Mouse (Mus musculus) urinary bladder, adult 2 months (tissue): ENCODE measurements around the gene Col27a1. TPM values are rescaled to one million over a fixed set of nuclear protein-coding genes. Genes with fewer than 3 reads are reported as not detected.

Experiments
- DNase-seq: peaks from one replicate; pipeline ENCODE4 v3.0.0; 2022; ENCODE audit warnings: low spot score
- polyA plus RNA-seq: library from polyadenylated mRNA; depleted of rRNA; stranded (reverse); fragments of >200 nt; gene quantifications from 2 replicates; pipeline ENCODE4 v1.2.3, GENCODE M21; 2012; rRNA removed

The Col27a1 gene
- polyA plus RNA-seq, 1 experiment = 13.3 TPM

DNA sequence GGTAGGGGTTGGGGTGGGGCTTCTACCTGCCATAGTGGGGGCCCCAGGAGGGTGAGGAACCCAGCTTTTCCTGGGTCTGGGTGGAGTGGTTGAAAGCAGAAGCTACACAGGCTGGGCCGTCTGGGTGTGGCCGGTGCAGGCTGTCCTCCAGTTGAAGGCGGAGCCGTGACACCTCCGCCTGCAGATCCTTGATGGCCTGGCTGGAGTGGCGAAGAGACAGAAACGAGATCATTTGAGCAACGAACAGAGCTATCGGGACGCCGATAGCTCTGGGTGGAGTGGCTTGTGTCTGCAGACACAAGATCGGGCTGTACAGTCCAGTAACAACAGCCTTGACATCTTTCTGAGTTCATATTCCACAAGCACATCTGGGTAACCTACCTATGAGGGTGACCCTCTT lies 160.5 kb downstream of the Col27a1 start:
- no peak for DNase-seq

GRCm38 (mm10) chr4:63375367-63375766 lies 161.6 kb downstream of the Col27a1 start:
- no peak for DNase-seq

DNA sequence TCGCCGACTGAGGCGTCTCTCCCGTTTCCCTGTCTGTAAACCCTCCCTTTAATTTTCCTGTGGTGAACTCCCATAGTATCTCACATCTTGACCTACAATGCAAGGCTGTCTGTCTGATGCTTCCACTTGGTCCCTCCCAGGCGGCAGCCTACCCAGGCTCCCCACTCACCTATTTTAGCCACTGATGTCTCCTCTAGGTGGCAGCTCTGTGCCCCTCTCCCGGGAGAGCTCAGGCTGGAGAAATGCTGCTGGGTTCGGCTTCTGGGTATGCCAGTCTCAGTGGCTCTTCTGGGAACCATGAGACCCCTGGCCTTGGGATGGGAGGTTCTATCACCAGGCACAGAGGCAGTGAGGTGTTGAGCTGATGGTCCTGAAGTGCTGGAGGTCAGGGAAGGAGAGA lies 163.7 kb downstream of the Col27a1 start:
- DNase-seq = no peak

DNA sequence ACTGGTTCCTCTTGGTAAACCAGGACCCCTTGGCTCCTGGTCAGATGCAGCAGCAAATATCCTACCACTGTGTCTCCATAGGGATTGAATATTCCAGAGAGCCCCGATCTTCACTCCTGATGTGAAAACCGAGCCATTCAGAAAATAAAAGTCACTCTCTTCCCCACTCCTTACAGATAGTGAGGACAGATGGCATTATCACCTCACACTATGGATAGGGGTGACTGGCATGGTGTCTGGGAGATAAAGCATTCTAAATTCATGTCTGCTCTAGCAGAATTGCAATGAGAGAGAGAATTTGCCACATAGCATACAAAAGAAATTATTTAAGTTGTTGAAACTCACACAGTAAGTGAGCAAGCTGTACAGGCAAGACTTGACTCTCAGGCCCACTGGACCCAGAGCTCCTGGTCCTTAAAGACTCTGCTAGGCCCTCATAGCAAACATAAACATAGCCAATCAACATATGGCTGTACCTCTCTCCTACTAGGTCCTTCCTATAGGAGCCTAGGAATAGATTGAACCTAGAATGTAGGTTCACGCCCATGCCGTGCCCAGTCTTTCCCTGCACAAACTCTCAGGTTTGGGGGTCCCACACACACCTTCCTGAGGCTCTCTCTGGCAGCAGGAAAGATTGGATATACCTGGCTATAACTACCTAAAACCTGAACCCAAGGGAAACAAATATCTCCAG lies 169.0 kb downstream of the Col27a1 start:
- DNase-seq = no peak

DNA sequence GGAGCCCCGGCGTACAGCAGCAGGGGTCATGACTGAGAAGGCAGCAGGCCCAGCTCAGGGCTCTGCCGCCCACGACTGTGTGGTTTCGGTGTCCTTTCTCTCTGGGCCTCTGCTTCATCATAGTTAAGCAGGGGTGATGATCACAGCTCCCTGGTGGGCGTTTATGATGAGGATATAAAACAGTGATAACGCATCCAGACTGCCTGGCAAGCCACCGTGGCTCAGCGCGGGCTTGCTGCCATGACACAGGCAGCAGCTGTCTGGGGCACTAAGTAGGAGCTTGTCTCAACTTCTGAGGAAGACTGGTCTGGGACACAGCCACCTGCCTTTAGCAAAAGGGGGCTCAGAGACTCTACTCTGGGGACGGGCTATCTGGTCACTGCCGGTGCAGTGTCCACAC lies 169.7 kb downstream of the Col27a1 start:
- DNase-seq = no peak

DNA sequence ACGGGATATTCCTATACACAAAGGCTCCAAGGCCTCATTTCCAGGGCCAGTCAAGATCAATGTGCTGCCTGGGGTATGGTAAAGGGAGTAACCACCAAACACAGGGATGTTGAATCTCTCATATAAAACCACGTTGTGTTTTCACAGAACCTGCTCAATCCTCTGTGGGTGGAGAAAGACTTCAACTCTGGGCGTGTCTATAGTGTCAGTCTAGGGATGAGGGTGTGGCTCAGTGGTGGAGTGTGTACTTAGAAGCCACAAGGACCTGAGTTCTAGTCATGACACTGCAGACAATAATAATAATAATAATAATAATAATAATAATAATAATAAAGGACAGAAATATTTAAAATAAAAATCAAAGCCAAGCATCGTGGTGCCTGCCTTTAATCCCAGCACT lies 170.5 kb downstream of the Col27a1 start:
- DNase-seq = no peak

Other genes starting within 250 kb of the Col27a1 start
- 3.0 TPM in 2 replicates for gene Zfp618, start 248.4 kb upstream of the Col27a1 start, polyA plus RNA-seq
- 0.80 and 2.7 TPM in 2 replicates for gene Ambp, start 59.2 kb upstream of the Col27a1 start, polyA plus RNA-seq
- gene Kif12, start 41.9 kb upstream of the Col27a1 start, polyA plus RNA-seq = not detected in 2 replicates
- 7.2 and 12.5 TPM in 2 replicates for gene Orm1, start 130.6 kb downstream of the Col27a1 start, polyA plus RNA-seq
- gene Orm3, start 142.2 kb downstream of the Col27a1 start, polyA plus RNA-seq = 0.32 and 0.39 TPM in 2 replicates
- 0.16 and 0.36 TPM in 2 replicates for gene Orm2, start 148.4 kb downstream of the Col27a1 start, polyA plus RNA-seq
- 1.8 and 3.5 TPM in 2 replicates for gene Akna, start 189.3 kb downstream of the Col27a1 start, polyA plus RNA-seq